8 mouse cellular contexts compared by ENCODE assay signal in the genomic region with DNA sequence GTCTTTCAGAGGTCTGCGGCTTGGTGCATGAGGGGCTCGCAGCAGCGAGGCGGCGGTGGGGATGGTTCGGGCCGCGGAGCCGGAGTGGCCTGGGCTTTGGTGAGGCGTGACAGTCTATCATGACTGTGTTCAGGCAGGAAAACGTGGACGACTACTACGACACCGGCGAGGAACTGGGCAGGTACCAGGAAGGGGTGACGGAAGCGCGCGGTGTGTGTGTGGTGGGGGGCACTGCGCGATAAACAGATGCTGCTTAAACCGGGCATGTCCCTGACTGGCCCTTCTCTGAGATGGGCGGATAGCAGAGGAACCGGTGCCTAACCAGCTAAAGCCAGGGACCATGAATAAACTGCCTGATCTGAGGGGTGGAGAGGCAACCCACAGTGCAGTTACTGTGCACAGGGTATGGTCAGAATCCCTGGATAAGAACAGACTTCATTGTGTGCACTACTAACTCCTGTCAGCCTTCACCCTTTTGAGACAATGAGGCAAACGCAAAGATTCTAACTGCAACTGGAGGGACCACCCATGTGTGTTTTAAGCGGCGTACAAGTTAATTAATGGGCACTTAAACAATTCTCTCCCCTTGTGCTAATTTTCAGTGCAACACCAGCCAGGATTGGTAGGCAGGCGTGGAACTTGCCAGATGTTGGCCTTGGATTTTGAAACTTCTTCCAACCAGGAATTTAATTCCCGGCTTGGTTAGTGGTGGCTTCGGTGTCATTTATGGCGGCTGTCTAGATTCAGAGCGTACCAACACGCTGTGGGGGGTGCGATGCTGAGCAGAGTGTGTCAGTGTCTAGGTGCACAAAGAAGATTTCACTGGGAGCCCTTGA. TPM values are rescaled to one million over a fixed set of nuclear protein-coding genes. Genes with fewer than 3 reads are reported as not detected.
DNase-seq lines count a peak whose midpoint lies in the region; ATAC-seq and TF ChIP-seq lines count a peak whose summit lies in the region.

No protein-coding gene starts in this region.

- no peak for TF ChIP-seq CTCF in lung, adult 2 months (IDR thresholded peaks at IDR 0.05; ENCODE audit: insufficient read depth, low read length)

- TF ChIP-seq POLR2A in lung, adult 2 months (IDR thresholded peaks at IDR 0.05; ENCODE audit: borderline replicate concordance, extremely low read depth, low read depth, low read length) = 0 out of 2 replicates have a peak, but pooled peaks have one; percentile 31

- peak; percentile 47 for ATAC-seq in heart, embryonic 11.5 days (replicated peaks; ENCODE audit: insufficient number of reproducible peaks, low FRiP score, low TSS enrichment)
- peak; percentile 77 for ATAC-seq in kidney, embryonic 14.5 days (ENCODE audit: low FRiP score, low TSS enrichment)
- ATAC-seq in neural tube, embryonic 14.5 days (ENCODE audit: low read depth) = peak; percentile 75

- H3K4me2 ChIP-seq in heart, embryonic 11.5 days = peak overlapping the region; percentile 89
- peak overlapping the region; percentile 90 for H3K4me2 ChIP-seq in kidney, embryonic 14.5 days (replicated peaks; ENCODE audit: low read depth, low read length)
- peak overlapping the region; percentile 61 for H3K4me2 ChIP-seq in neural tube, embryonic 14.5 days (ENCODE audit: low read depth, low read length)

- WGBS in heart, embryonic 11.5 days (ENCODE audit: insufficient replicate concordance) = 16% methylated on average over 34 of the region's 34 CpGs
- WGBS in kidney, embryonic 14.5 days = 5% methylated on average over 34 of the region's 34 CpGs
- WGBS in lung, adult 2 months = 11% methylated on average over 34 of the region's 34 CpGs
- WGBS in neural tube, embryonic 14.5 days = 2% methylated on average over 34 of the region's 34 CpGs

- H3K4me3 ChIP-seq in heart, embryonic 11.5 days (ENCODE audit: low read depth, low read length) = peak overlapping the region; percentile 84
- peak overlapping the region; percentile 81 for H3K4me3 ChIP-seq in kidney, embryonic 14.5 days (ENCODE audit: low read length)
- peak overlapping the region; percentile 77 for H3K4me3 ChIP-seq in lung, adult 2 months (replicated peaks; ENCODE audit: extremely low read depth, low read depth, low read length)
- H3K4me3 ChIP-seq in neural tube, embryonic 14.5 days (ENCODE audit: low read depth, low read length) = peak overlapping the region; percentile 94

- H3K27ac ChIP-seq in heart, embryonic 11.5 days (ENCODE audit: low read depth, low read length) = peak overlapping the region; percentile 64
- H3K27ac ChIP-seq in kidney, embryonic 14.5 days (ENCODE audit: low read depth, low read length) = peak overlapping the region; percentile 82
- peak overlapping the region; percentile 93 for H3K27ac ChIP-seq in neural tube, embryonic 14.5 days (ENCODE audit: low read depth, low read length)

- peak overlapping the region; percentile 84 for H3K9ac ChIP-seq in heart, embryonic 11.5 days (ENCODE audit: low read depth, low read length)
- H3K9ac ChIP-seq in kidney, embryonic 14.5 days (ENCODE audit: low read depth, low read length) = peak overlapping the region; percentile 89
- H3K9ac ChIP-seq in neural tube, embryonic 14.5 days (replicated peaks; ENCODE audit: low read depth, low read length) = peak overlapping the region; percentile 95

- DNase-seq in urinary bladder, adult 18-20 months (ENCODE audit: low spot score in 2 of 2) = peak; percentile 27 to 52
- DNase-seq in urinary bladder, postnatal 4 days (ENCODE audit: low spot score in 2 of 2) = no peak
- peak; percentile 56 for DNase-seq in embryo, embryonic 10 days (ENCODE audit: low spot score)
- peak; percentile 65 for DNase-seq in lung, adult 2 months
- DNase-seq in adipocyte (ENCODE audit: low spot score) = no peak

- no peaks in the 10 kb centered on the region for H3K27me3 ChIP-seq in heart, embryonic 11.5 days (ENCODE audit: control insufficient read depth, insufficient read depth, low read length)
- H3K27me3 ChIP-seq in kidney, embryonic 14.5 days (ENCODE audit: control insufficient read depth, insufficient read depth, low read length) = no peaks in the 10 kb centered on the region
- H3K27me3 ChIP-seq in neural tube, embryonic 14.5 days (ENCODE audit: control insufficient read depth, insufficient read depth, low read length) = no peaks in the 10 kb centered on the region

- no peaks in the 10 kb centered on the region for H3K36me3 ChIP-seq in heart, embryonic 11.5 days (ENCODE audit: control insufficient read depth, insufficient read depth, low read length)
- H3K36me3 ChIP-seq in kidney, embryonic 14.5 days (ENCODE audit: control insufficient read depth, insufficient read depth, low read length) = no peaks in the 10 kb centered on the region
- H3K36me3 ChIP-seq in neural tube, embryonic 14.5 days (ENCODE audit: control insufficient read depth, insufficient read depth, low read length) = no peaks in the 10 kb centered on the region; the same call in 1 of the 2 replicates

- H3K4me1 ChIP-seq in heart, embryonic 11.5 days (ENCODE audit: control insufficient read depth, insufficient read depth, low read length) = no peaks in the 10 kb centered on the region
- peaks cover 12% of the 10 kb centered on the region for H3K4me1 ChIP-seq in kidney, embryonic 14.5 days (ENCODE audit: control insufficient read depth, insufficient read depth, low read length)
- H3K4me1 ChIP-seq in lung, adult 2 months (ENCODE audit: control insufficient read depth, insufficient read depth, low read length) = peaks cover 2% of the 10 kb centered on the region; the same call in 1 of the 2 replicates
- H3K4me1 ChIP-seq in neural tube, embryonic 14.5 days (ENCODE audit: control insufficient read depth, insufficient read depth, low read length) = 0 out of 2 replicates have a peak, but pooled peaks cover 7% of the 10 kb centered on the region

- no peaks in the 10 kb centered on the region for H3K9me3 ChIP-seq in heart, embryonic 11.5 days (replicated peaks; ENCODE audit: control insufficient read depth, low read length)
- H3K9me3 ChIP-seq in kidney, embryonic 14.5 days (ENCODE audit: control insufficient read depth, low read length) = no peaks in the 10 kb centered on the region
- H3K9me3 ChIP-seq in neural tube, embryonic 14.5 days (ENCODE audit: control insufficient read depth, low read length) = no peaks in the 10 kb centered on the region

RNA-seq across cellular contexts. Expression of gene Dapk1, which starts 0.9 kb away (rescaled TPM):
- 9.2 and 9.8 TPM in 2 replicates for polyA plus RNA-seq in heart, embryonic 11.5 days (2014; fragmentation: Nextera tagmentation; extraction: Ambion mirVana)
- polyA plus RNA-seq in kidney, embryonic 14.5 days (2014; fragmentation: Nextera tagmentation; extraction: Ambion mirVana) = 15.1 and 24.5 TPM in 2 replicates
- polyA plus RNA-seq in lung, adult 2 months (2012; rRNA removed) = 94.1 and 96.9 TPM in 2 replicates
- 31.6 and 34.5 TPM in 2 replicates for polyA plus RNA-seq in neural tube, embryonic 14.5 days (2014; fragmentation: Nextera tagmentation; extraction: Ambion mirVana)

Comparison
In these comparisons a context has a peak if more than half of its experiments do, and no peak if none do; other contexts are left out.
1. DNase-seq: peak in urinary bladder, adult 18-20 months (2 of 2), embryo, embryonic 10 days (single experiment) and lung, adult 2 months (single experiment); none in urinary bladder, postnatal 4 days (0 of 2) and adipocyte (single experiment).
2. Peak in every context shown above with its lines, with median percentiles within 50 percentile points of each other: ATAC-seq, H3K27ac ChIP-seq, H3K4me2 ChIP-seq, H3K4me3 ChIP-seq and H3K9ac ChIP-seq.